Mouse (Mus musculus) yolk sac, embryonic 10.5 days (tissue): ENCODE results near the gene Zfp296.
"Not testable (repeated sequence)": the region's sequence is repeated elsewhere in the genome, so short reads cannot be mapped to it uniquely, and the experiment has no call there.

Experiments used
- DNase-seq: peaks from one replicate; pipeline ENCODE4 v3.0.0-alpha.2; 2017; ENCODE audit warnings: low spot score

The Zfp296 gene

GRCm38 (mm10) chr7:19562643-19563410 lies 14.3 kb upstream of the Zfp296 start, which contains the start of gene Ppp1r37:
TSS of gene Ppp1r37 (minus strand) at chr7:19563076.
- peak; percentile 43 for DNase-seq

- DNase-seq = no peak
Measured at GRCm38 (mm10) chr7:19563884-19564283, 13.2 kb upstream of the Zfp296 start.

- DNase-seq = no peak
Measured at GRCm38 (mm10) chr7:19564455-19564854, 12.6 kb upstream of the Zfp296 start.

GRCm38 (mm10) chr7:19565803-19566202 lies 11.3 kb upstream of the Zfp296 start:
- no peak for DNase-seq

GRCm38 (mm10) chr7:19567426-19567825 lies 9.7 kb upstream of the Zfp296 start:
- peak; percentile 56 for DNase-seq

GRCm38 (mm10) chr7:19569647-19570046 lies 7.4 kb upstream of the Zfp296 start:
- no peak for DNase-seq

- DNase-seq = peak; percentile 88
Measured at GRCm38 (mm10) chr7:19572926-19573775, 3.9 kb upstream of the Zfp296 start.

- DNase-seq = no peak
Measured at GRCm38 (mm10) chr7:19573776-19574140, 3.3 kb upstream of the Zfp296 start.

- no peak for DNase-seq
Measured at GRCm38 (mm10) chr7:19575559-19575958, 1.5 kb upstream of the Zfp296 start.

GRCm38 (mm10) chr7:19577877-19578414 lies 859 bp downstream of the Zfp296 start:
- DNase-seq = no peak

- no peak for DNase-seq
Measured at GRCm38 (mm10) chr7:19578436-19578835, 1.3 kb downstream of the Zfp296 start.

GRCm38 (mm10) chr7:19579751-19580150 lies 2.7 kb downstream of the Zfp296 start:
- no peak for DNase-seq

- DNase-seq = no peak
Measured at GRCm38 (mm10) chr7:19580634-19581033, 3.5 kb downstream of the Zfp296 start.

- no peak for DNase-seq
Measured at GRCm38 (mm10) chr7:19586269-19586668, 9.2 kb downstream of the Zfp296 start.

GRCm38 (mm10) chr7:19589207-19589606 lies 12.1 kb downstream of the Zfp296 start:
- DNase-seq = peak; percentile 37

- peak; percentile 59 for DNase-seq
Measured at GRCm38 (mm10) chr7:19589917-19590316, 12.8 kb downstream of the Zfp296 start.

GRCm38 (mm10) chr7:19593061-19593730 lies 16.1 kb downstream of the Zfp296 start:
- DNase-seq = no peak

- DNase-seq = no peak
Measured at GRCm38 (mm10) chr7:19600562-19600961, 23.5 kb downstream of the Zfp296 start.

GRCm38 (mm10) chr7:19603055-19603454 lies 26.0 kb downstream of the Zfp296 start:
- no peak for DNase-seq

GRCm38 (mm10) chr7:19603849-19604605 lies 26.9 kb downstream of the Zfp296 start, which contains the start of gene Clasrp:
TSS of gene Clasrp (minus strand) at chr7:19604486.
- DNase-seq = peak; percentile 93

- not testable (repeated sequence) for DNase-seq
Measured at GRCm38 (mm10) chr7:19604606-19605214, 27.6 kb downstream of the Zfp296 start.
